Mouse (Mus musculus): Measurements from ENCODE around the gene Lrrc75b. TPM values are rescaled to one million over a fixed set of nuclear protein-coding genes. Genes with fewer than 3 reads are reported as not detected.
"Not testable (repeated sequence)": the region's sequence is repeated elsewhere in the genome, so short reads cannot be mapped to it uniquely, and the experiment has no call there.

Lrrc75b gene
- polyA plus RNA-seq, 1 experiment from 2014 or later: 10.3 TPM

- H3K4me2 ChIP-seq (replicated peaks); H3K9ac ChIP-seq (replicated peaks); H3K27me3 ChIP-seq; H3K4me1 ChIP-seq; H3K9me3 ChIP-seq; ATAC-seq (ENCODE audit: low FRiP score, low read depth); H3K27ac ChIP-seq (replicated peaks); H3K4me3 ChIP-seq: not testable (repeated sequence)
- H3K36me3 ChIP-seq: peaks cover 50% of the 10 kb centered on the region
- WGBS: 96% methylated on average over 9 of the region's 9 CpGs
Measured at GRCm38 (mm10) chr10:75525450-75525849, 34.7 kb downstream of the Lrrc75b start.

- no peak for ATAC-seq (ENCODE audit: low FRiP score, low read depth)
- 100% methylated on average over 4 of the region's 4 CpGs for WGBS
- H3K36me3 ChIP-seq: peaks cover 63% of the 10 kb centered on the region
- H3K9me3 ChIP-seq: no peaks in the 10 kb centered on the region
- H3K4me2 ChIP-seq (replicated peaks): no peak overlapping the region
- no peak overlapping the region for H3K27ac ChIP-seq (replicated peaks)
- no peak overlapping the region for H3K9ac ChIP-seq (replicated peaks)
- no peak overlapping the region for H3K4me3 ChIP-seq
- peaks cover 15% of the 10 kb centered on the region for H3K4me1 ChIP-seq
- no peaks in the 10 kb centered on the region for H3K27me3 ChIP-seq
Measured at GRCm38 (mm10) chr10:75521643-75522042, 38.5 kb downstream of the Lrrc75b start.

GRCm38 (mm10) chr10:75520581-75520980, 39.5 kb downstream of the Lrrc75b start:
- Histone ChIP-seq H3K4me2 (replicated peaks) (no peak overlapping the region), H3K27ac (replicated peaks) (no peak overlapping the region), H3K9ac (replicated peaks) (no peak overlapping the region), H3K4me1 (peaks cover 25% of the 10 kb centered on the region), H3K27me3 (no peaks in the 10 kb centered on the region), H3K36me3 (peaks cover 57% of the 10 kb centered on the region), H3K4me3 (no peak overlapping the region), H3K9me3 (no peaks in the 10 kb centered on the region)
- ATAC-seq (ENCODE audit: low FRiP score, low read depth): no peak
- 95% methylated on average over 5 of the region's 5 CpGs for WGBS

GRCm38 (mm10) chr10:75517758-75518143, 42.4 kb downstream of the Lrrc75b start, which contains the start of gene Gucd1:
Gene Gucd1 (minus strand): TSS chr10:75517972.
- Histone ChIP-seq H3K4me1 (peaks cover 26% of the 10 kb centered on the region), H3K9ac (replicated peaks) (peak within 1 kb of the TSS; percentile 92), H3K27me3 (no peaks in the 10 kb centered on the region), H3K4me2 (replicated peaks) (peak within 1 kb of the TSS; percentile 89), H3K4me3 (peak within 1 kb of the TSS; percentile 89), H3K36me3 (peaks cover 31% of the 10 kb centered on the region), H3K9me3 (no peaks in the 10 kb centered on the region), H3K27ac (replicated peaks) (peak within 1 kb of the TSS; percentile 95)
- under 1% methylated on average over 20 of the region's 20 CpGs for WGBS
- peak; percentile 90 for ATAC-seq (ENCODE audit: low FRiP score, low read depth)

GRCm38 (mm10) chr10:75517073-75517757, 42.9 kb downstream of the Lrrc75b start, which contains the start of gene Snrpd3:
Gene Snrpd3 (plus strand): TSS chr10:75517551.
- H3K27me3 ChIP-seq: no peaks in the 10 kb centered on the region
- peaks cover 26% of the 10 kb centered on the region for H3K4me1 ChIP-seq
- H3K27ac ChIP-seq (replicated peaks): peak within 1 kb of the TSS; percentile 95
- H3K9ac ChIP-seq (replicated peaks): peak within 1 kb of the TSS; percentile 92
- WGBS: 1% methylated on average over 41 of the region's 52 CpGs
- no peaks in the 10 kb centered on the region for H3K9me3 ChIP-seq
- H3K36me3 ChIP-seq: peaks cover 31% of the 10 kb centered on the region
- peak within 1 kb of the TSS; percentile 89 for H3K4me3 ChIP-seq
- peak within 1 kb of the TSS; percentile 89 for H3K4me2 ChIP-seq (replicated peaks)
- peak; percentile 94 for ATAC-seq (ENCODE audit: low FRiP score, low read depth)

- Histone ChIP-seq H3K27ac (replicated peaks) (peak overlapping the region; percentile 95), H3K36me3 (peaks cover 30% of the 10 kb centered on the region), H3K27me3 (no peaks in the 10 kb centered on the region), H3K4me3 (peak overlapping the region; percentile 89), H3K9ac (replicated peaks) (peak overlapping the region; percentile 92), H3K4me1 (peaks cover 26% of the 10 kb centered on the region), H3K4me2 (replicated peaks) (peak overlapping the region; percentile 89), H3K9me3 (no peaks in the 10 kb centered on the region)
- under 1% methylated on average over 12 of the region's 12 CpGs for WGBS
- no peak for ATAC-seq (ENCODE audit: low FRiP score, low read depth)
Measured at GRCm38 (mm10) chr10:75516724-75517072, 43.4 kb downstream of the Lrrc75b start.

GRCm38 (mm10) chr10:75516038-75516723, 43.9 kb downstream of the Lrrc75b start:
- Histone ChIP-seq H3K36me3 (peaks cover 30% of the 10 kb centered on the region), H3K9ac (replicated peaks) (peak overlapping the region; percentile 92), H3K27me3 (no peaks in the 10 kb centered on the region), H3K4me3 (peak overlapping the region; percentile 89), H3K9me3 (no peaks in the 10 kb centered on the region), H3K27ac (replicated peaks) (peak overlapping the region; percentile 95), H3K4me2 (replicated peaks) (peak overlapping the region; percentile 89), H3K4me1 (peaks cover 26% of the 10 kb centered on the region)
- WGBS: 30% methylated on average over 8 of the region's 8 CpGs
- no peak for ATAC-seq (ENCODE audit: low FRiP score, low read depth)

GRCm38 (mm10) chr10:75515216-75516037, 44.7 kb downstream of the Lrrc75b start:
- Histone ChIP-seq H3K4me3 (no peak overlapping the region), H3K9ac (replicated peaks) (0 out of 2 replicates have a peak overlapping the region, but pooled peaks have one; percentile 6), H3K27me3 (no peaks in the 10 kb centered on the region), H3K4me2 (replicated peaks) (peak overlapping the region; percentile 89; the same call in 1 of the 2 replicates), H3K4me1 (peaks cover 26% of the 10 kb centered on the region), H3K36me3 (peaks cover 30% of the 10 kb centered on the region), H3K9me3 (no peaks in the 10 kb centered on the region), H3K27ac (replicated peaks) (no peak overlapping the region)
- ATAC-seq (ENCODE audit: low FRiP score, low read depth): no peak
- 85% methylated on average over 4 of the region's 4 CpGs for WGBS

GRCm38 (mm10) chr10:75514361-75514760, 45.8 kb downstream of the Lrrc75b start:
- H3K9me3 ChIP-seq: no peaks in the 10 kb centered on the region
- H3K4me3 ChIP-seq: no peak overlapping the region
- H3K27me3 ChIP-seq: no peaks in the 10 kb centered on the region
- no peak for ATAC-seq (ENCODE audit: low FRiP score, low read depth)
- peaks cover 31% of the 10 kb centered on the region for H3K36me3 ChIP-seq
- no peak overlapping the region for H3K4me2 ChIP-seq (replicated peaks)
- WGBS: 91% methylated on average over 7 of the region's 7 CpGs
- no peak overlapping the region for H3K27ac ChIP-seq (replicated peaks)
- H3K4me1 ChIP-seq: peaks cover 22% of the 10 kb centered on the region
- H3K9ac ChIP-seq (replicated peaks): no peak overlapping the region

GRCm38 (mm10) chr10:75513306-75514067, 46.6 kb downstream of the Lrrc75b start:
- WGBS: 91% methylated on average over 8 of the region's 8 CpGs
- ATAC-seq (ENCODE audit: low FRiP score, low read depth): no peak
- Histone ChIP-seq H3K4me2 (replicated peaks) (no peak overlapping the region), H3K27me3 (no peaks in the 10 kb centered on the region), H3K4me3 (no peak overlapping the region), H3K9ac (replicated peaks) (no peak overlapping the region), H3K9me3 (no peaks in the 10 kb centered on the region), H3K36me3 (peaks cover 37% of the 10 kb centered on the region), H3K27ac (replicated peaks) (no peak overlapping the region), H3K4me1 (peaks cover 14% of the 10 kb centered on the region)

GRCm38 (mm10) chr10:75512796-75513195, 47.3 kb downstream of the Lrrc75b start:
- no peak overlapping the region for H3K9ac ChIP-seq (replicated peaks)
- peaks cover 13% of the 10 kb centered on the region for H3K4me1 ChIP-seq
- no peak for ATAC-seq (ENCODE audit: low FRiP score, low read depth)
- no peak overlapping the region for H3K4me3 ChIP-seq
- no peaks in the 10 kb centered on the region for H3K9me3 ChIP-seq
- H3K27me3 ChIP-seq: no peaks in the 10 kb centered on the region
- WGBS: 89% methylated on average over 7 of the region's 7 CpGs
- H3K36me3 ChIP-seq: peaks cover 44% of the 10 kb centered on the region
- no peak overlapping the region for H3K4me2 ChIP-seq (replicated peaks)
- H3K27ac ChIP-seq (replicated peaks): no peak overlapping the region
